Mouse (Mus musculus) mouse trophoblast stem cell (cell line): ENCODE measurements around the gene Pygm.

Source experiments
- in situ Hi-C, 2 experiments: fragments of 300-500 bp; cut with MseI, MboI; formaldehyde crosslinking; loops; 2 replicates in 1 of 2; 3 replicates in 1 of 2; pipeline ENCODE4 v1.15.1; 2025

The Pygm gene

GRCm38 (mm10) chr19:6428501-6429200 is 44.5 kb downstream of the Pygm start:
- in situ Hi-C loops, result no loop called here

- in situ Hi-C loops, result no loop called here
Observed at GRCm38 (mm10) chr19:6443016-6443415, 58.8 kb downstream of the Pygm start.

GRCm38 (mm10) chr19:6445761-6446423 is 61.7 kb downstream of the Pygm start:
- in situ Hi-C loops, result no loop called here

DNA sequence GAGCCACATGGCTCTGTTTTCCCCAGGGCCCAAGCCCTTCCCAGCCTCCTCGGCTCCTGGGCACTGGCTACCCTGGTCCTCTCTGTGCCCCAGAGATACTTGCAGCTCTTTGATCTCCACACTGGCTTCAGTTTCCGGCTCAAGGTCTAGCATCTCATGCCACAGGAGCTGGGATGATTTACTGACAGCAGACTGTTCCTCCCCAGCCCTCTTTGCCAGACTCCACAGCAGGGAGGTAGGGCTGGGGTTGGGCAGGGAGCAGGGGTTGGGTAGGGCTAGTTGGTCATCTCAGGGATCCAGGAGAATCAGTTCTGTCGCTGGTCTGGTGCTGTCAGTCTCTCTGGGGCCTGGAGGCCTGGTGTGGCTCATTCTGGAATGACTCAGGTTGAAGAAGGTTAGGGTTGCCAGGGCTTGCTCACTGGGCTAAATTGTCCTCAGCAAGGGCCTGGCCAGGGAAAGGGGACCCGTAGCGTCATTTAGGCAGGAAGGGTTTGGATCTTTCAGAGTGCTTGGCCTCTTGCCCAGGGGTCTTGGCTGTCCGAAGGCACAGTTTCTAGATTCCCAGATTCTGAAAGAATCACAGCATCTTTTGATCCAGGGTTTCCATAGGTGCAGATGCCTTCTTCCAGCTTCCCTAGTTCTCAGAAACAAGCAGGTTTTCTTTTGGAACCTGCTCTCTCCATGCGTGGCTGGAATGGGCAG is 62.7 kb downstream of the Pygm start:
- in situ Hi-C loops, result no loop called here
